Mouse (Mus musculus): ENCODE results near the gene 2310009B15Rik. TPM values are rescaled to one million over a fixed set of nuclear protein-coding genes. Genes with fewer than 3 reads are reported as not detected.

Gene 2310009B15Rik
- polyA plus RNA-seq, 1 experiment from 2014 or later: 31.3 TPM

DNA sequence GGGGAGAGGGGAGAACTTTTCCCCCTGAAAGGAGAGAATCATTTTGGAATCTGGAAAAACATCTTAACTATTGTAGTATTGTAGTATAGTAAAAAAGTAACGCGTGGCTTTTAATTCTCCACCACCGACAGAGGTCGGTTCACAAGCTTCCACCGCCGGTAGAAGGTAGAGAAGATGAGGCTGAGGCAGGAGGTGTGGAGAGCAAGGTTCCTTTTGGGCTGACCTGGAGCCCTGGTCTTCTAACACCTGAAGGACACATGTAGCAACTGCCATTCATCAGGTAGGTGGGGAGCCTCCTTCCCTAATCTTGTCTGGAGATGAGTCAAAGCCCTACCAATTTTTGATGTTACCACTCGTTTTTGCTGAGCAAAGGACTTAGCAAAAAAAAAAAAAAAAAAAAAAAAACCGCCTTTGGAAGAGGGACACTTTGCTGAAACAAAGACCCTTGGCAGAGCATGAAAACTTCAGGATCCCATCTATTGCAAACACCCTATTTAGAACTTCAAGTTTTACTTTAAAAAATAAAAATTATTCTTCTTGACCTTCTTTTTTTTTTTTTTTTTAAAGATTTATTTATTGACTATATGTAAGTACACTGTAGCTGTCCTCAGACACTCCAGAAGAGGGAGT lies 7.0 kb downstream of the 2310009B15Rik start:
- Histone ChIP-seq H3K4me3 (no peak overlapping the region), H3K9ac (no peak overlapping the region), H3K27ac (ENCODE audit: poor library complexity, severe bottlenecking) (no peak overlapping the region), H3K27me3 (replicated peaks) (peaks cover 62% of the 10 kb centered on the region), H3K9me3 (replicated peaks) (no peaks in the 10 kb centered on the region), H3K4me1 (replicated peaks) (peaks cover 24% of the 10 kb centered on the region), H3K4me2 (peak overlapping the region; percentile 80), H3K36me3 (peaks cover 6% of the 10 kb centered on the region; the same call in 1 of the 2 replicates)
- no peak for ATAC-seq (ENCODE audit: insufficient number of reproducible peaks, low FRiP score)
- WGBS: 8% methylated on average over 8 of the region's 8 CpGs

DNA sequence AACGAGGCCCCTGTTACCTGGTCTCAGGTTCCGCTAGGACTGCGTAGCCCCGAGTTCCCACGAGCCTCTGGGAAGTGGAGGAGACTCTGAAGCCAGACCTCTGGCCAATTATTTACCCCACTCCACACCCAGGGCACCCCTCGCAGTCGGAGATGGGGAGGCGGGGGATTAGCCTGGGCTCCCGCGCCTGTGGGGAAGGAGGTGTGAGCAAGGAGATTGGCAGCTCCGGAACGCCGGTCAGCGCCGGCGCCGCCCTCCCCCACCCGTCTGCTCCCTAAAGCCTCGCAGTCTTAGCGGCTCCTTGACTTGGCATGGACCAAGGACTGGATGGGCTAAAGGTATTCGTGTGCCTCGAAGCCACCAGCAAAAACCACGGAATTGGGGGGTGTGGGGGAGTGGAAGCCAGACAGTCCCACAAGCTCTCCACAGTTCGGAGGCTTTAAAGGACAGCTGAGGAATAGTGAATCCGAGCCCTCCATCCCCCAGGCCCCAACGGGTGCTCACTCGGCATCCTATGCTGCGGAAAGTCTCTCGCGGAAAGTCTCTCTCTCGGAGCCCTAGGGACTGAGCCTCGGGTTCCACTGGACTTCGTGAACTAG lies 8.0 kb downstream of the 2310009B15Rik start, which contains the start of gene Lhx9:
TSS of gene Lhx9 (minus strand) at position 67 of the 599 bp plus-strand sequence.
- Histone ChIP-seq H3K36me3 (peaks cover 6% of the 10 kb centered on the region; the same call in 1 of the 2 replicates), H3K9me3 (replicated peaks) (no peaks in the 10 kb centered on the region), H3K9ac (0 out of 2 replicates have a peak within 1 kb of the TSS, but pooled peaks have one; percentile 11), H3K27me3 (replicated peaks) (peaks cover 69% of the 10 kb centered on the region), H3K4me1 (replicated peaks) (peaks cover 30% of the 10 kb centered on the region), H3K27ac (ENCODE audit: poor library complexity, severe bottlenecking) (no peak within 1 kb of the TSS), H3K4me3 (peak within 1 kb of the TSS; percentile 45), H3K4me2 (peak within 1 kb of the TSS; percentile 80)
- WGBS: under 1% methylated on average over 33 of the region's 33 CpGs
- peak; percentile 73 for ATAC-seq (ENCODE audit: insufficient number of reproducible peaks, low FRiP score)

DNA sequence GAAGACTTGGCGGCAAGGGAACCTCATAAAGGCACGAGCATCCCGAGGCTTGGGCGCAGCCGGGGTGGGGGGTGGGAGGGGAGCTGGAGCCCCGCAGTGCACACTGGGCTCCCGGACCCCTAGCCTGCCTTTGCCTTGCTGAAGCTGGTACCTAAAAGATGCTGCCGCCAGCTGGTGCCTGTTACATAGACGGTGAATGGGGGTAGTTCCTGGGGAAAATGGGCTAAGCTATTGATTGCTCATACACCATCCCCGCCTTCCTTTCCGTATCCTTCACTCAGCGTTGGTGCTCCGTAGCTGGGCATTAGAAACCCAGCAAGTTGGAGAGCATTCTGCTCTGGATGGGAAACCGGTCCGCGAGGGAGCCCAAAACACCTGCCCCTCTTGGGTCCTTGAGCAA lies 8.6 kb downstream of the 2310009B15Rik start:
- H3K27ac ChIP-seq (ENCODE audit: poor library complexity, severe bottlenecking): no peak overlapping the region
- H3K9me3 ChIP-seq (replicated peaks): no peaks in the 10 kb centered on the region
- peaks cover 35% of the 10 kb centered on the region for H3K4me1 ChIP-seq (replicated peaks)
- under 1% methylated on average over 16 of the region's 16 CpGs for WGBS
- H3K27me3 ChIP-seq (replicated peaks): peaks cover 69% of the 10 kb centered on the region
- H3K4me3 ChIP-seq: peak overlapping the region; percentile 45
- no peak for ATAC-seq (ENCODE audit: insufficient number of reproducible peaks, low FRiP score)
- 0 out of 2 replicates have a peak overlapping the region, but pooled peaks have one; percentile 11 for H3K9ac ChIP-seq
- peaks cover 6% of the 10 kb centered on the region; the same call in 1 of the 2 replicates for H3K36me3 ChIP-seq
- H3K4me2 ChIP-seq: peak overlapping the region; percentile 80

DNA sequence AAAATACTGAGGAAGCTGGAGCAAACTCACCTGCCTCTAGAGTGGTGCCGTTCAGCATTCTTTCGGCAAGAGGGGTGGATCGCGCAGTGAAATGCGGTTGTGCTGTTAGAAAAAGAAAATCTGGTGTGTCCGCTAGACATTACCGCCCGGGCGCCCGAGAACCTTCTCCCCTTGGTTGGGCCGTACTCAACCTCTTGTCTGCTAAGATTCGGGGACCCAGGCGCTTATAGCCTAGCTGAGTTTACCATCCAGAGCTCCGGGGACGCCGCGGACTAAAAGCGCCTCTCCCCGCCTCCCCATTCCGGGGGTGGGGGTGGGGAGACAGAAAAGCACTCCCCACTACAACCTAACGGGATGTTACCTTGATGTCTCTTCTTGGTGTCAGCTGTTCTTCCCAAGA lies 9.5 kb downstream of the 2310009B15Rik start:
- Histone ChIP-seq H3K27ac (ENCODE audit: poor library complexity, severe bottlenecking) (no peak overlapping the region), H3K9me3 (replicated peaks) (no peaks in the 10 kb centered on the region), H3K4me1 (replicated peaks) (peaks cover 39% of the 10 kb centered on the region), H3K4me2 (peak overlapping the region; percentile 80), H3K9ac (no peak overlapping the region), H3K4me3 (peak overlapping the region; percentile 45), H3K36me3 (peaks cover 6% of the 10 kb centered on the region; the same call in 1 of the 2 replicates), H3K27me3 (replicated peaks) (peaks cover 72% of the 10 kb centered on the region)
- WGBS: under 1% methylated on average over 21 of the region's 21 CpGs
- no peak for ATAC-seq (ENCODE audit: insufficient number of reproducible peaks, low FRiP score)

DNA sequence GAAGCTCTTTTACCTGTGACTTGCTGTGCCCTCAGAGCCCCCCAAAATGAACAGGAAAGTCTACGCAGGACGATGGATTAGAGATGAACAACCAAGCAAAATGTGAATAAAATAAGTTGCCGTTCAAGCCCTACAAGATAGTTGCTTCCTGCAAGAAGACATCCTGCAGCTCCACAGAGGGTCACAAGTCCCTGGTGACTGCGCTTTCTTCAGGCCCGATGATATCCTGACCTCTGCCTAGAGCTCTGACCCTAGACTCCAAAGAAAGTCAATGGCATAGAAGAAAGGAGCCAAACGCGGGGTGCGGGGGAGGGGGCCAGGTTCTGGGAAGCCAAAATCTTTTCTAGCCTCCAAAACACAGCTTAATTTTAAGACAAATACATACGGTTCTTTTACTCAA lies 10.1 kb downstream of the 2310009B15Rik start:
- Histone ChIP-seq H3K27me3 (replicated peaks) (peaks cover 72% of the 10 kb centered on the region), H3K4me3 (no peak overlapping the region), H3K9ac (no peak overlapping the region), H3K36me3 (peaks cover 6% of the 10 kb centered on the region; the same call in 1 of the 2 replicates), H3K9me3 (replicated peaks) (no peaks in the 10 kb centered on the region), H3K4me1 (replicated peaks) (peaks cover 45% of the 10 kb centered on the region), H3K4me2 (peak overlapping the region; percentile 80; the same call in 1 of the 2 replicates), H3K27ac (ENCODE audit: poor library complexity, severe bottlenecking) (no peak overlapping the region)
- WGBS: 4% methylated on average over 9 of the region's 9 CpGs
- no peak for ATAC-seq (ENCODE audit: insufficient number of reproducible peaks, low FRiP score)

DNA sequence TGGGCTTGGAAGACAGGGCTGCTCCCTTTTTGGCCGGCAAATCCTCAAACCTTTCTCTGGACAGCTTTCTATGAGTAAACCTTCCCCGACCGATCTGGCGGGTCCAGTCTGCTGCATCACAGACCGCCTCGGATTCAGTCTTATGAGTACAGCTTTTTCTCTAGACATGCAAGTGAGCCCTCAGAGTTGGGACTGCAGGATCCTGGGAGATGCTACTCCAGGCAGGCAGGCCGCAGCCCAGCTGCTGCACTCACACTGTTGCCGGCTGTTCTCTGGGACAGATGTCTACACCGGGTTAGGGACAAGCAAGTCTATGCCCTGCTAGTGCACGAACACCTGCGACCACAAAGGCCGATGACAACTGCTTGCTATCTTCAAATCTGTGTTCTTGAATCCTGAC lies 10.5 kb downstream of the 2310009B15Rik start:
- Histone ChIP-seq H3K27me3 (replicated peaks) (peaks cover 69% of the 10 kb centered on the region), H3K9me3 (replicated peaks) (no peaks in the 10 kb centered on the region), H3K27ac (ENCODE audit: poor library complexity, severe bottlenecking) (no peak overlapping the region), H3K4me3 (no peak overlapping the region), H3K4me2 (no peak overlapping the region), H3K4me1 (replicated peaks) (peaks cover 49% of the 10 kb centered on the region), H3K9ac (no peak overlapping the region), H3K36me3 (peaks cover 2% of the 10 kb centered on the region; the same call in 1 of the 2 replicates)
- ATAC-seq (ENCODE audit: insufficient number of reproducible peaks, low FRiP score): no peak
- WGBS: 8% methylated on average over 12 of the region's 12 CpGs

DNA sequence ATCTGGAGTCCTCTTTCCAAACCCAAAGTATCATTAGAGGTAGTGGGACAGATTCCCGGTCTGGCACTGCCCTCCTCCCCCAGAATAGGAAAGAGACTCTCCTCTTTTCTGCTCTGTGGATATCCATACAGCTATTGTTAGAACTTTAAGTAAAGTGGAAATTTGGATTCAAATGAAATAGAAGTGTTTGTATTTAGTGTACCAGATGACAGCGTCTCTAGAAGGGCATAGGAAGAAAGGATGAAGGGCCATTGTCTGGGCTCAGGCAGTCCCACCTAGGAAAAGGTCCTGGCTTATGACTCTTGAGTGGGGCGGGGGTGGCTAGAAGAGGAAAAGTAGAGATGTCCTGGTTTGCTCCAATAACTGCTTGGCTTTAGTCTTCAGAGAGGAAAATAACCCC lies 11.2 kb downstream of the 2310009B15Rik start:
- Histone ChIP-seq H3K27me3 (replicated peaks) (peaks cover 63% of the 10 kb centered on the region), H3K4me2 (no peak overlapping the region), H3K27ac (ENCODE audit: poor library complexity, severe bottlenecking) (no peak overlapping the region), H3K4me3 (no peak overlapping the region), H3K36me3 (no peaks in the 10 kb centered on the region), H3K9ac (no peak overlapping the region), H3K4me1 (replicated peaks) (peaks cover 49% of the 10 kb centered on the region), H3K9me3 (replicated peaks) (no peaks in the 10 kb centered on the region)
- 11% methylated on average over 3 of the region's 3 CpGs for WGBS
- no peak for ATAC-seq (ENCODE audit: insufficient number of reproducible peaks, low FRiP score)

DNA sequence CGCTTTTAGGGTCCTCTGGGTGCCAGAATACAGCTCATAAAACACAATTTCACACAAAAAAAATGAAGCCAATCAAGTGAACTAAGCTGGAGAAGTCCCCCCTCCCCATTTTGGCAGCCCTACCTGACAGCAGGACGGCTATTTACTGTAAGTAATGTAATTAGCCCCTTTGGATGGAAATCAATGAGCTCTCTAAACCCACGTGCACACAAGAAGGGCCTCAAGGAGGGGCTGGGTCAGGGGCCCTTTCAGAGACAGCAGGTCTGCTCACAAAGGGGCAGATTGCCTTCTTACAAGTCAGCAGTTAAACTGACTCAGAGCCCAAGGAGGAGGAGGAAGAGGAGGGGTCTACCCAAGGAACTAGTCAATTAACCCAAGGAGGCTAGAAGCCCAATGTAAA lies 12.5 kb downstream of the 2310009B15Rik start:
- peaks cover 45% of the 10 kb centered on the region for H3K4me1 ChIP-seq (replicated peaks)
- peak overlapping the region; percentile 43 for H3K4me3 ChIP-seq
- H3K27me3 ChIP-seq (replicated peaks): peaks cover 65% of the 10 kb centered on the region
- ATAC-seq (ENCODE audit: insufficient number of reproducible peaks, low FRiP score): no peak
- WGBS: 8% methylated on average over 3 of the region's 3 CpGs
- no peak overlapping the region for H3K9ac ChIP-seq
- no peaks in the 10 kb centered on the region for H3K36me3 ChIP-seq
- peak overlapping the region; percentile 71 for H3K4me2 ChIP-seq
- no peak overlapping the region for H3K27ac ChIP-seq (ENCODE audit: poor library complexity, severe bottlenecking)
- H3K9me3 ChIP-seq (replicated peaks): no peaks in the 10 kb centered on the region

DNA sequence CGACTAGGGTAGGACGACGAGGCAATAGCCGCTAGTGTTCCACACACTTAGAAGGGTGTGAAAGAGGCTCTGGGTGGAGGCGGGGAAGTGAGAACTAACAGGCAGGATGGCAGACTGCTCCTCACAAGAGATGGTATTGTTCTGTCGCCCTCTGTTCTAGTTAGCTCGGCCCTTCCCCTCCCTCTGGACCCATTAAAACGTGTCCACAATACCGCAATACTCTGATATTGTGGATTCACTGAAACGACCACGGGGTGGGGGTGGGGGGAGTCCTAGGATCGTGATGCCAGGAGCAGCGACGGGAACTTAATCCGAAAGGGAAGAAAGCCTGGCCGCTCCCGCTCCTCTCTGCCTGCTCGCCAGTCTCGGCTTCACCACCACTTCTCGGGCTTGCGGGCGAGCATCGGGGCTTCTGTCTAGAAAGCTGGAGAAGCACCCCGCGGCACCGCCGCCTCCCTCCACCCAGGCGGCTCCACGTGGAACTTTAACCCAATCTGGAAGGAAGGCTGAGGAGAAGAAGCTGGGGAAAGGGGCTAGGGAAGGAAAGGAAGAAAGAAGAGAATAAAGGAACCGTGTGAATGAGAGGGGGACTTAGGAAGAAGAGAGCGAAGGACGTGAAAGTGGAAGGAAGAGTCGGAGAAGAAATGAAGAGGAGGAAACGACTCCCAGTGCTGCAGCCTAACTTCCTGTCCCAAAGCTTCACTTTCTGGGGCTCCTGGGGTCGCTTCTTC lies 13.1 kb downstream of the 2310009B15Rik start:
- Histone ChIP-seq H3K4me2 (peak overlapping the region; percentile 71), H3K4me3 (peak overlapping the region; percentile 43), H3K9me3 (replicated peaks) (no peaks in the 10 kb centered on the region), H3K4me1 (replicated peaks) (peaks cover 39% of the 10 kb centered on the region), H3K36me3 (no peaks in the 10 kb centered on the region), H3K27me3 (replicated peaks) (peaks cover 62% of the 10 kb centered on the region), H3K9ac (peak overlapping the region; percentile 35), H3K27ac (ENCODE audit: poor library complexity, severe bottlenecking) (no peak overlapping the region)
- ATAC-seq (ENCODE audit: insufficient number of reproducible peaks, low FRiP score): no peak
- under 1% methylated on average over 35 of the region's 35 CpGs for WGBS

DNA sequence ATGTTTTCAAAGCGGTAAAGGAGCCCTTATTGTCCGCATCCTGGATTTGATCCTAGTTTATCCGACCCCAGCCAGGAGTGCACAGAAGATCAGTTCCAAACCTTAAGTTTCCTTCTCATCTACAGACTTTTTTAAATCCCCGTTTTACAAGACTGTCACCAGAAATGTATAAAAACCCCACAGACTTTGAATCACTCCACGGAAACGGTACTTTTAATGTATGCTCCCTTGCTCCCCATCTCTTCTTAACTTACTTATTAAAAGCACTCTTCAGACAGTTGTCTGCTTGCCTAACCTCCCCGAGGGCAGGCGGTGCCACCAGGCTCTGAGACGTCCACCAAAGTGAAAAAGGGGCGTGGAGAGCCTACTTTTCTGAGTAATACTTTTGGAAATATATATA lies 13.9 kb downstream of the 2310009B15Rik start:
- no peak overlapping the region for H3K9ac ChIP-seq
- 0 out of 2 replicates have a peak overlapping the region, but pooled peaks have one; percentile 46 for H3K4me3 ChIP-seq
- no peaks in the 10 kb centered on the region for H3K36me3 ChIP-seq
- 2% methylated on average over 10 of the region's 10 CpGs for whole genome bisulfite sequencing
- H3K4me2 ChIP-seq: peak overlapping the region; percentile 73
- no peaks in the 10 kb centered on the region for H3K9me3 ChIP-seq (replicated peaks)
- H3K27me3 ChIP-seq (replicated peaks): peaks cover 62% of the 10 kb centered on the region
- no peak for ATAC-seq (ENCODE audit: insufficient number of reproducible peaks, low FRiP score)
- H3K27ac ChIP-seq (ENCODE audit: poor library complexity, severe bottlenecking): no peak overlapping the region
- peaks cover 36% of the 10 kb centered on the region for H3K4me1 ChIP-seq (replicated peaks)

DNA sequence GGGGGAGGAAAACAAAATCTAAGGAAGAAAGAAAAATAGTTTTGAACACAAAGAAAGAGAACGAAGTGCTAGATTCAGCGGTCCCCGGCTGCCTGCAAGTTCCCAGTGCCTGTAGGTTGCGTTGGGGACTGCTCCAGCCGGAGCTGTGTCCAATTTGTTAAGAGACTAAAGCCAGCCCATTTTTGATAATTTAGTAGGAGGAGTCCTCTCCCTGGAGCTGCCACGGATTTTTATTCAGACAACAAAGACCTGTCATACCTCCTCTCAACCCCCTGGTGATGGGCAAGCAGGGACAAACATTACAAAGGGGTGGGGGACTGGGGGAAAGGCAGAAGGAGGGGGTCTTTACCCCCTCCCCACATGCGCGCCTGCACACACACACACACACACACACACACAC lies 14.3 kb downstream of the 2310009B15Rik start:
- Histone ChIP-seq H3K9me3 (replicated peaks) (no peaks in the 10 kb centered on the region), H3K9ac (0 out of 2 replicates have a peak overlapping the region, but pooled peaks have one; percentile 40), H3K4me3 (peak overlapping the region; percentile 46), H3K27me3 (replicated peaks) (peaks cover 62% of the 10 kb centered on the region), H3K27ac (ENCODE audit: poor library complexity, severe bottlenecking) (no peak overlapping the region), H3K36me3 (no peaks in the 10 kb centered on the region), H3K4me2 (peak overlapping the region; percentile 73), H3K4me1 (replicated peaks) (peaks cover 33% of the 10 kb centered on the region; the same call in 1 of the 2 replicates)
- ATAC-seq (ENCODE audit: insufficient number of reproducible peaks, low FRiP score): no peak; the same call in 1 of the 2 replicates
- 3% methylated on average over 8 of the region's 8 CpGs for WGBS
